Mouse (Mus musculus): ENCODE data around the gene Taf9.

GRCm38 (mm10) chr13:100681615-100682014 lies 30.2 kb downstream of the Taf9 start:
- TF ChIP-seq CTCF (conservative IDR thresholded peaks at IDR 0.05; ENCODE audit: insufficient read depth, insufficient read length, low read depth, low read length) (no peak), POLR2A (IDR thresholded peaks at IDR 0.05; ENCODE audit: low read depth, low read length) (no peak)
